Mouse (Mus musculus): ENCODE results near the gene 3110009E18Rik. TPM values are rescaled to one million over a fixed set of nuclear protein-coding genes. Genes with fewer than 3 reads are reported as not detected.

Gene 3110009E18Rik
- polyA plus RNA-seq, 1 experiment from 2014 or later, result 14.6 TPM

GRCm38 (mm10) chr1:120099483-120099882 is 21.5 kb upstream of the 3110009E18Rik start:
- Histone ChIP-seq H3K9me3 (ENCODE audit: control insufficient read depth, low read length) (no peaks in the 10 kb centered on the region), H3K36me3 (ENCODE audit: control insufficient read depth, insufficient read depth, low read length) (no peaks in the 10 kb centered on the region), H3K27ac (ENCODE audit: low read length) (no peak overlapping the region), H3K4me2 (ENCODE audit: low read depth, low read length) (no peak overlapping the region), H3K27me3 (replicated peaks; ENCODE audit: control insufficient read depth, insufficient read depth, low read length) (no peaks in the 10 kb centered on the region), H3K9ac (ENCODE audit: low read depth, low read length) (no peak overlapping the region), H3K4me3 (ENCODE audit: low read length) (no peak overlapping the region), H3K4me1 (ENCODE audit: control insufficient read depth, insufficient read depth, low read length) (no peaks in the 10 kb centered on the region)
- 60% methylated on average over 6 of the region's 6 CpGs for WGBS
- ATAC-seq, result peak; percentile 32

- WGBS, result 77% methylated on average over 8 of the region's 8 CpGs
- H3K4me2 ChIP-seq (ENCODE audit: low read depth, low read length), result no peak overlapping the region
- no peaks in the 10 kb centered on the region for H3K36me3 ChIP-seq (ENCODE audit: control insufficient read depth, insufficient read depth, low read length)
- no peaks in the 10 kb centered on the region for H3K4me1 ChIP-seq (ENCODE audit: control insufficient read depth, insufficient read depth, low read length)
- H3K27me3 ChIP-seq (replicated peaks; ENCODE audit: control insufficient read depth, insufficient read depth, low read length), result no peaks in the 10 kb centered on the region
- no peaks in the 10 kb centered on the region for H3K9me3 ChIP-seq (ENCODE audit: control insufficient read depth, low read length)
- no peak overlapping the region for H3K4me3 ChIP-seq (ENCODE audit: low read length)
- ATAC-seq, result peak; percentile 61; the same call in 1 of the 2 replicates
- H3K9ac ChIP-seq (ENCODE audit: low read depth, low read length), result no peak overlapping the region
- no peak overlapping the region for H3K27ac ChIP-seq (ENCODE audit: low read length)
These were observed 20.3 kb upstream of the 3110009E18Rik start for GRCm38 (mm10) chr1:120100456-120101226.

DNA sequence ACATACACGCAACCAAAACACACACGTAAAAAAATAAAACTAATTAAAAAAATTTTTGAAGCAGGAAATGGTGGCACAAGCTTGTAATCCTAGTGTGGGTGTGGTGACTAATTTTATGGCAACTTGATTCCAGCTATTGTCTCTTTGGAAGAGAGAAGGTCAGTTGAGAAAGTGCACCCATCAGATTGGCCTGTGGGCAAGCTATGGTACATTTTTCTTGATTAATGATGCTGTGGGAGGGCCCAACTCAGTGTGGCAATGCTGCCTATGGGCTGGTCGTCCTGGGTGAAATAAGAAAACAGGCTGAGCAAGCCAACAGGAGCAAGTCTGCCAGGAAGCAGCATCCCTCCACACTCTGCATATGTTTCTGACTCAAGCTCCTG is 19.8 kb upstream of the 3110009E18Rik start:
- Histone ChIP-seq H3K4me2 (ENCODE audit: low read depth, low read length) (no peak overlapping the region), H3K4me1 (ENCODE audit: control insufficient read depth, insufficient read depth, low read length) (no peaks in the 10 kb centered on the region), H3K27ac (ENCODE audit: low read length) (no peak overlapping the region), H3K4me3 (ENCODE audit: low read length) (no peak overlapping the region), H3K27me3 (replicated peaks; ENCODE audit: control insufficient read depth, insufficient read depth, low read length) (no peaks in the 10 kb centered on the region), H3K9ac (ENCODE audit: low read depth, low read length) (no peak overlapping the region), H3K36me3 (ENCODE audit: control insufficient read depth, insufficient read depth, low read length) (no peaks in the 10 kb centered on the region), H3K9me3 (ENCODE audit: control insufficient read depth, low read length) (no peaks in the 10 kb centered on the region)
- 89% methylated on average over 3 of the region's 3 CpGs for WGBS
- no peak for ATAC-seq

GRCm38 (mm10) chr1:120105556-120105959 is 15.4 kb upstream of the 3110009E18Rik start:
- Histone ChIP-seq H3K9me3 (ENCODE audit: control insufficient read depth, low read length) (no peaks in the 10 kb centered on the region), H3K4me3 (ENCODE audit: low read length) (no peak overlapping the region), H3K4me2 (ENCODE audit: low read depth, low read length) (no peak overlapping the region), H3K9ac (ENCODE audit: low read depth, low read length) (no peak overlapping the region), H3K36me3 (ENCODE audit: control insufficient read depth, insufficient read depth, low read length) (no peaks in the 10 kb centered on the region), H3K4me1 (ENCODE audit: control insufficient read depth, insufficient read depth, low read length) (no peaks in the 10 kb centered on the region), H3K27me3 (replicated peaks; ENCODE audit: control insufficient read depth, insufficient read depth, low read length) (no peaks in the 10 kb centered on the region), H3K27ac (ENCODE audit: low read length) (no peak overlapping the region)
- WGBS, result 60% methylated on average over 5 of the region's 5 CpGs
- peak; percentile 50; the same call in 1 of the 2 replicates for ATAC-seq

GRCm38 (mm10) chr1:120109741-120110432 is 11.1 kb upstream of the 3110009E18Rik start:
- Histone ChIP-seq H3K9me3 (ENCODE audit: control insufficient read depth, low read length) (peaks cover 8% of the 10 kb centered on the region), H3K27ac (ENCODE audit: low read length) (no peak overlapping the region), H3K27me3 (replicated peaks; ENCODE audit: control insufficient read depth, insufficient read depth, low read length) (no peaks in the 10 kb centered on the region), H3K9ac (ENCODE audit: low read depth, low read length) (no peak overlapping the region), H3K4me2 (ENCODE audit: low read depth, low read length) (no peak overlapping the region), H3K36me3 (ENCODE audit: control insufficient read depth, insufficient read depth, low read length) (peaks cover 11% of the 10 kb centered on the region), H3K4me1 (ENCODE audit: control insufficient read depth, insufficient read depth, low read length) (0 out of 2 replicates have a peak, but pooled peaks cover 3% of the 10 kb centered on the region), H3K4me3 (ENCODE audit: low read length) (no peak overlapping the region)
- no peak for ATAC-seq
- 87% methylated on average over 19 of the region's 19 CpGs for WGBS

- Histone ChIP-seq H3K27ac (ENCODE audit: low read length) (no peak overlapping the region), H3K4me1 (ENCODE audit: control insufficient read depth, insufficient read depth, low read length) (peaks cover 3% of the 10 kb centered on the region; the same call in 1 of the 2 replicates), H3K27me3 (replicated peaks; ENCODE audit: control insufficient read depth, insufficient read depth, low read length) (no peaks in the 10 kb centered on the region), H3K36me3 (ENCODE audit: control insufficient read depth, insufficient read depth, low read length) (peaks cover 25% of the 10 kb centered on the region), H3K4me2 (ENCODE audit: low read depth, low read length) (no peak overlapping the region), H3K9ac (ENCODE audit: low read depth, low read length) (no peak overlapping the region), H3K9me3 (ENCODE audit: control insufficient read depth, low read length) (peaks cover 10% of the 10 kb centered on the region), H3K4me3 (ENCODE audit: low read length) (no peak overlapping the region)
- ATAC-seq, result no peak
- 84% methylated on average over 8 of the region's 8 CpGs for WGBS
These were observed 9.2 kb upstream of the 3110009E18Rik start for GRCm38 (mm10) chr1:120111766-120112165.

GRCm38 (mm10) chr1:120112251-120113187 is 8.5 kb upstream of the 3110009E18Rik start:
- Histone ChIP-seq H3K27ac (ENCODE audit: low read length) (no peak overlapping the region), H3K36me3 (ENCODE audit: control insufficient read depth, insufficient read depth, low read length) (peaks cover 25% of the 10 kb centered on the region), H3K4me1 (ENCODE audit: control insufficient read depth, insufficient read depth, low read length) (peaks cover 11% of the 10 kb centered on the region), H3K4me3 (ENCODE audit: low read length) (no peak overlapping the region), H3K9me3 (ENCODE audit: control insufficient read depth, low read length) (peaks cover 10% of the 10 kb centered on the region), H3K9ac (ENCODE audit: low read depth, low read length) (no peak overlapping the region), H3K27me3 (replicated peaks; ENCODE audit: control insufficient read depth, insufficient read depth, low read length) (no peaks in the 10 kb centered on the region), H3K4me2 (ENCODE audit: low read depth, low read length) (no peak overlapping the region)
- 83% methylated on average over 12 of the region's 12 CpGs for WGBS
- ATAC-seq, result peak; percentile 38

DNA sequence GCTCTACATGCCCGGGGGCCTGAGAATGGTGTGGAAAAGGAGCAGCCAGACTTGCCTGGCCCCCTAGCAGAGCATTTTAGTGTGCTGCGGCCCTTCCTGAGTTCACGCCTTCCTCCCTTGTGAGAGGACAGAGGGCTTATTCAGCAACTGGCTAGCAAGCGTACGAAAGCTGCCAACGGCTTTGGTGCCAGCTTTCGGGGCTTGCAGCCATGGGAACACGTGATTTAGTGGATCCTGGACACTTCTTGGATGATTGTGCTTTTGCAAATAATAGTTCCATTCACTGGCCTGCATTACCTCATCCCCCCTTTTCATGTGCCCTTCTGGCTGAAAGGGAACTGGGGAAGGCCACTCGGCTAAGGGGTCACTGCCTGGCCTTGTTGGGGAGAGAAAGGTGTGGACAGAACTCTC is 5.3 kb upstream of the 3110009E18Rik start:
- Histone ChIP-seq H3K4me2 (ENCODE audit: low read depth, low read length) (no peak overlapping the region), H3K9ac (ENCODE audit: low read depth, low read length) (no peak overlapping the region; the same call in 1 of the 2 replicates), H3K27me3 (replicated peaks; ENCODE audit: control insufficient read depth, insufficient read depth, low read length) (no peaks in the 10 kb centered on the region), H3K27ac (ENCODE audit: low read length) (peak overlapping the region; percentile 16; the same call in 1 of the 2 replicates), H3K4me3 (ENCODE audit: low read length) (no peak overlapping the region), H3K4me1 (ENCODE audit: control insufficient read depth, insufficient read depth, low read length) (peaks cover 29% of the 10 kb centered on the region), H3K9me3 (ENCODE audit: control insufficient read depth, low read length) (peaks cover 10% of the 10 kb centered on the region), H3K36me3 (ENCODE audit: control insufficient read depth, insufficient read depth, low read length) (peaks cover 25% of the 10 kb centered on the region)
- no peak for ATAC-seq
- 84% methylated on average over 9 of the region's 9 CpGs for WGBS

- Histone ChIP-seq H3K27me3 (replicated peaks; ENCODE audit: control insufficient read depth, insufficient read depth, low read length) (no peaks in the 10 kb centered on the region), H3K36me3 (ENCODE audit: control insufficient read depth, insufficient read depth, low read length) (peaks cover 25% of the 10 kb centered on the region), H3K9ac (ENCODE audit: low read depth, low read length) (no peak overlapping the region; the same call in 1 of the 2 replicates), H3K9me3 (ENCODE audit: control insufficient read depth, low read length) (peaks cover 10% of the 10 kb centered on the region), H3K4me1 (ENCODE audit: control insufficient read depth, insufficient read depth, low read length) (peaks cover 29% of the 10 kb centered on the region), H3K27ac (ENCODE audit: low read length) (peak overlapping the region; percentile 16; the same call in 1 of the 2 replicates), H3K4me2 (ENCODE audit: low read depth, low read length) (no peak overlapping the region), H3K4me3 (ENCODE audit: low read length) (no peak overlapping the region)
- peak; percentile 27 for ATAC-seq
- 65% methylated on average over 11 of the region's 11 CpGs for WGBS
These were observed 4.9 kb upstream of the 3110009E18Rik start for GRCm38 (mm10) chr1:120116106-120116505.

Measured in intestine, embryonic 16.5 days (tissue).